Mouse (Mus musculus) CH12.LX (cell line): ENCODE data around the gene Cyp17a1. TPM values are rescaled to one million over a fixed set of nuclear protein-coding genes. Genes with fewer than 3 reads are reported as not detected.

Experiments
- DNase-seq: peaks from one replicate; pipeline ENCODE4 v3.0.0-alpha.2; 2013; ENCODE audit errors: extremely low read depth
- H3K27ac ChIP-seq: 2 replicates; pipeline ENCODE4 v1.5.1; 2012; ENCODE audit warnings: low read depth, mild to moderate bottlenecking, control low read depth, moderate library complexity; ENCODE audit not compliant: insufficient read depth
- H3K27me3 ChIP-seq: replicated peaks from 2 replicates; pipeline ENCODE3; 2012; ENCODE audit warnings: inconsistent platforms
- H3K36me3 ChIP-seq, 2 experiments: replicated peaks in 1 of 2; 2 replicates each; pipeline versions ENCODE3 to v1.6.1; 2012; ENCODE audit warnings: inconsistent platforms in 1 of 2, low read length in 1 of 2, mild to moderate bottlenecking in 1 of 2, mixed read lengths in 1 of 2, moderate library complexity in 1 of 2; ENCODE audit not compliant: control insufficient read depth in 1 of 2, insufficient read depth in 1 of 2
- H3K4me1 ChIP-seq, 2 experiments: 2 replicates each; pipeline ENCODE4 v1.6.1; 2012; ENCODE audit warnings: inconsistent platforms in 1 of 2, moderate library complexity in 1 of 2; ENCODE audit not compliant: insufficient read depth in 2 of 2, control insufficient read depth in 1 of 2
- H3K4me2 ChIP-seq: 2 replicates; pipeline ENCODE4 v1.6.1; 2012; ENCODE audit warnings: low read depth, mild to moderate bottlenecking, control low read depth; ENCODE audit not compliant: poor library complexity, insufficient read depth, severe bottlenecking
- H3K4me3 ChIP-seq, 3 experiments: fragments of 150-350 bp in 1 of 3; sonication (generic) in 1 of 3; replicated peaks in 1 of 3; 2 replicates each; pipeline versions ENCODE3 to v1.5.1; 2011 to 2012; ENCODE audit warnings: low read depth in 2 of 3, low read length in 2 of 3, mild to moderate bottlenecking in 2 of 3, moderate library complexity in 2 of 3, control low read depth in 1 of 3, improper control_type of control experiment in 1 of 3, inconsistent platforms in 1 of 3, mixed read lengths in 1 of 3; ENCODE audit not compliant: poor library complexity in 1 of 3
- H3K79me2 ChIP-seq: replicated peaks from 2 replicates; pipeline ENCODE4 v1.6.1; 2012; ENCODE audit warnings: mild to moderate bottlenecking, moderate library complexity; ENCODE audit not compliant: control insufficient read depth, poor library complexity, insufficient read depth, severe bottlenecking; ENCODE audit errors: extremely low read depth
- H3K9ac ChIP-seq: 2 replicates; pipeline ENCODE4 v1.6.1; 2012; ENCODE audit warnings: low read depth, mild to moderate bottlenecking, control low read depth, moderate library complexity; ENCODE audit not compliant: insufficient read depth
- H3K9me3 ChIP-seq: replicated peaks from 2 replicates; pipeline ENCODE3; 2012; ENCODE audit warnings: low read length, inconsistent platforms, mixed read lengths
- CHD1 ChIP-seq: IDR thresholded peaks from 2 replicates; pipeline ENCODE4 v1.6.1; 2012; ENCODE audit warnings: low read depth, low read length, improper control_type of control experiment, inconsistent platforms
- E2F4 ChIP-seq: IDR thresholded peaks from 2 replicates; pipeline ENCODE4 v1.6.1; 2011; ENCODE audit warnings: low read depth, low read length, improper control_type of control experiment; ENCODE audit not compliant: insufficient replicate concordance
- ELF1 ChIP-seq: IDR thresholded peaks from 2 replicates; pipeline ENCODE4 v1.6.1; 2014; ENCODE audit warnings: low read depth, mild to moderate bottlenecking, inconsistent platforms, low read length, improper control_type of control experiment
- GABPA ChIP-seq: IDR thresholded peaks from 2 replicates; pipeline ENCODE4 v1.6.1; 2012; ENCODE audit warnings: low read depth, low read length, improper control_type of control experiment, inconsistent platforms; ENCODE audit not compliant: insufficient replicate concordance
- HCFC1 ChIP-seq: IDR thresholded peaks from 2 replicates; pipeline ENCODE4 v1.6.1; 2012; ENCODE audit warnings: low read depth, mild to moderate bottlenecking, inconsistent platforms, low read length, improper control_type of control experiment
- JUN ChIP-seq: IDR thresholded peaks from 2 replicates; pipeline ENCODE4 v1.6.1; 2011; ENCODE audit warnings: low read depth, mild to moderate bottlenecking, low read length, improper control_type of control experiment, moderate library complexity; ENCODE audit not compliant: insufficient read depth
- JUND ChIP-seq: conservative IDR thresholded peaks from 2 replicates; pipeline ENCODE4 v1.6.1; 2011; ENCODE audit warnings: low read depth, low read length, improper control_type of control experiment
- MAFK ChIP-seq: IDR thresholded peaks from 2 replicates; pipeline ENCODE4 v1.6.1; 2011; ENCODE audit warnings: low read length, improper control_type of control experiment; ENCODE audit not compliant: insufficient replicate concordance
- MAZ ChIP-seq: IDR thresholded peaks from 2 replicates; pipeline ENCODE4 v1.6.1; 2012; ENCODE audit warnings: low read depth, mild to moderate bottlenecking, inconsistent platforms, low read length, improper control_type of control experiment, moderate library complexity
- MEF2A ChIP-seq: IDR thresholded peaks from 2 replicates; pipeline ENCODE4 v1.6.1; 2014; ENCODE audit warnings: low read depth, mild to moderate bottlenecking, inconsistent platforms, low read length, improper control_type of control experiment, borderline replicate concordance
- MXI1 ChIP-seq: IDR thresholded peaks from 2 replicates; pipeline ENCODE4 v1.6.1; 2011; ENCODE audit warnings: mild to moderate bottlenecking, low read depth, low read length, improper control_type of control experiment
- NELFE ChIP-seq: IDR thresholded peaks from 2 replicates; pipeline ENCODE4 v1.6.1; 2011; ENCODE audit warnings: low read depth, low read length, improper control_type of control experiment
- PAX5 ChIP-seq: IDR thresholded peaks from 2 replicates; pipeline ENCODE4 v1.6.1; 2012; ENCODE audit warnings: low read length, inconsistent platforms, mixed read lengths
- POLR2A ChIP-seq: IDR thresholded peaks from 2 replicates; pipeline ENCODE4 v1.6.1; 2011; ENCODE audit warnings: low read depth, mild to moderate bottlenecking, improper control_type of control experiment, low read length
- POLR2AphosphoS2 ChIP-seq: IDR thresholded peaks from 2 replicates; pipeline ENCODE4 v1.6.1; 2011; ENCODE audit warnings: low read depth, low read length, improper control_type of control experiment
- RCOR1 ChIP-seq: conservative IDR thresholded peaks from 2 replicates; pipeline ENCODE4 v1.6.1; 2012; ENCODE audit warnings: low read depth, mild to moderate bottlenecking, inconsistent platforms, low read length, improper control_type of control experiment
- SMC3 ChIP-seq: IDR thresholded peaks from 2 replicates; pipeline ENCODE4 v1.6.1; 2011; ENCODE audit warnings: low read depth, low read length, improper control_type of control experiment
- USF1 ChIP-seq: IDR thresholded peaks from 2 replicates; pipeline ENCODE4 v1.6.1; 2014; ENCODE audit warnings: low read depth, mild to moderate bottlenecking, inconsistent platforms, low read length, improper control_type of control experiment
- USF2 ChIP-seq: conservative IDR thresholded peaks from 2 replicates; pipeline ENCODE4 v1.6.1; 2011; ENCODE audit warnings: low read depth, low read length, improper control_type of control experiment
- ZKSCAN1 ChIP-seq: IDR thresholded peaks from 2 replicates; pipeline ENCODE4 v1.6.1; 2012; ENCODE audit warnings: low read depth, inconsistent platforms, low read length, improper control_type of control experiment, borderline replicate concordance
- dilution Hi-C: fragments of 300-500 bp; cut with MboI; formaldehyde crosslinking; loops from 2 replicates; pipeline ENCODE4 v1.14.3; 2020; ENCODE audit warnings: low sequenced_read_pairs; ENCODE audit not compliant: extremely low pct_unique_long_range_greater_than_20kb, extremely low pct_ligation_motif_present
- in situ Hi-C: fragments of 300-500 bp; cut with MboI; formaldehyde crosslinking; loops from 3 replicates; pipeline ENCODE4 v1.14.3; 2019; ENCODE audit warnings: low sequenced_read_pairs, low pct_ligation_motif_present, low pct_unique_long_range_greater_than_20kb, mixed read lengths
- polyA plus RNA-seq: library from polyadenylated mRNA; unstranded; fragments of >175 nt; gene quantifications from 2 replicates; pipeline ENCODE4 v1.2.1, GENCODE M21; 2012; ENCODE audit warnings: low read depth; ENCODE audit not compliant: insufficient read length
- total RNA-seq, 2 experiments: library from RNA; depleted of rRNA; stranded (reverse); fragments of 300-350 nt in 1 of 2; fragments of >200 nt in 1 of 2; gene quantifications; 2 replicates each; pipeline ENCODE4 v1.2.3; 2012 to 2014

The Cyp17a1 gene
- total and polyA plus RNA-seq, 3 experiments, result not detected

GRCm38 (mm10) chr19:46662214-46662613 lies 10.8 kb downstream of the Cyp17a1 start:
- Histone ChIP-seq H3K9me3 (peaks cover 2% of the 10 kb centered on the region), H3K27me3 (no peaks in the 10 kb centered on the region), H3K9ac (no peak overlapping the region), H3K4me3 (no peak overlapping the region), H3K36me3 (peaks cover 0 to 6% of the 10 kb centered on the region in 2 experiments), H3K27ac (no peak overlapping the region), H3K4me2 (no peak overlapping the region), H3K4me1 (no peaks in the 10 kb centered on the region), H3K79me2 (no peaks in the 10 kb centered on the region)
- dilution Hi-C loops, result no loop called here
- no peak for DNase-seq
- TF ChIP-seq CHD1, result no peak
- in situ Hi-C loops, result no loop called here

DNA sequence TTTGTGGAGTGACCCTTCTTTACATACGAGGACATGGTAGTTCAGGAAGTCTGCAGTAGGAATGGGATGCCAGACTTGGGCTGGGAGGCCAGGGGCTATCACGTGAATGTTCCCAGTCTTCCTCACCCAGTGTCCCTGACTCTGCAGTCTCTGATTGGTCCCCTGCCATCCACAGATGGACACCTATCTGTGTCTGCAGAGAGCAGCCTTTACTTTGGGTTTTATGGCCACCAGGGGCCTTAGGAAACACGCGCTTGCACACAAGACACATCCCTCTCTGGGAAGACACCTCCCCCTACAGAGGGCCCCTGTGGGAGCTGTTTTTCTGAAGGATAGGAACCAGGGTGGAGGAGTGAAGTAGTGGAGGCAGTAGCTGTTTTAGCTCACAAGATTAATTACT lies 11.5 kb downstream of the Cyp17a1 start:
- H3K4me2 ChIP-seq, result no peak overlapping the region
- no peak overlapping the region for H3K27ac ChIP-seq
- peaks cover 5 to 13% of the 10 kb centered on the region in 2 experiments for H3K36me3 ChIP-seq
- peaks cover 3% of the 10 kb centered on the region for H3K9me3 ChIP-seq
- no peaks in the 10 kb centered on the region for H3K27me3 ChIP-seq
- no peak overlapping the region for H3K9ac ChIP-seq
- H3K79me2 ChIP-seq, result no peaks in the 10 kb centered on the region
- in situ Hi-C loops, result no loop called here
- H3K4me1 ChIP-seq, result no peaks in the 10 kb centered on the region
- dilution Hi-C loops, result no loop called here
- H3K4me3 ChIP-seq, result no peak overlapping the region
- no peak for DNase-seq
- no peak for TF ChIP-seq MEF2A
- no peak for TF ChIP-seq MAFK
- TF ChIP-seq USF1, result no peak
- TF ChIP-seq HCFC1, result no peak
- no peak for TF ChIP-seq USF2
- TF ChIP-seq MAZ, result no peak
- no peak for TF ChIP-seq JUN
- no peak for TF ChIP-seq ZKSCAN1
- no peak for TF ChIP-seq NELFE
- no peak for TF ChIP-seq POLR2A
- no peak for TF ChIP-seq E2F4
- TF ChIP-seq SMC3, result no peak

- peaks cover 30 to 40% of the 10 kb centered on the region in 2 experiments for H3K36me3 ChIP-seq
- no peak overlapping the region for H3K4me3 ChIP-seq
- no peak for DNase-seq
- no peak overlapping the region for H3K9ac ChIP-seq
- H3K9me3 ChIP-seq, result peaks cover 3% of the 10 kb centered on the region
- no peaks in the 10 kb centered on the region for H3K27me3 ChIP-seq
- no peak overlapping the region for H3K27ac ChIP-seq
- in situ Hi-C loops, result no loop called here
- TF ChIP-seq GABPA (no peak), ZKSCAN1 (no peak), JUND (no peak), MXI1 (no peak), ELF1 (no peak), RCOR1 (no peak), PAX5 (no peak), POLR2AphosphoS2 (no peak)
- TF ChIP-seq, all 38 proteins: peak for 0
- Histone ChIP-seq H3K79me2 (no peaks in the 10 kb centered on the region), H3K4me2 (no peak overlapping the region), H3K4me1 (peaks cover 0 to 3% of the 10 kb centered on the region in 2 experiments; a peak in 2 of 4 replicates)
- dilution Hi-C loops, result no loop called here
Measured at GRCm38 (mm10) chr19:46658851-46659250, 14.1 kb downstream of the Cyp17a1 start.
